Mouse (Mus musculus) lung, embryonic 14.5 days (tissue): ENCODE results near the gene Nupl1. TPM values are rescaled to one million over a fixed set of nuclear protein-coding genes. Genes with fewer than 3 reads are reported as not detected.

Experiments used
- ATAC-seq: fragments of 200-750 bp; cut with Nextera tagmentation; 2 replicates; pipeline ENCODE4 v1.8.0; 2017; ENCODE audit warnings: mild to moderate bottlenecking, moderate TSS enrichment, moderate library complexity; ENCODE audit not compliant: insufficient read depth
- DNase-seq: peaks from one replicate; pipeline ENCODE4 v3.0.0-alpha.2; 2015
- H3K27ac ChIP-seq: fragments of 300-500 bp; sonication (generic); 2 replicates; pipeline ENCODE4 v1.5.1; 2014; ENCODE audit warnings: low read depth, mild to moderate bottlenecking, moderate library complexity
- H3K27me3 ChIP-seq: fragments of 300-500 bp; sonication (generic); 2 replicates; pipeline ENCODE4 v1.6.1; 2014; ENCODE audit warnings: low read length, control low read depth; ENCODE audit not compliant: insufficient read depth
- H3K36me3 ChIP-seq: fragments of 300-500 bp; sonication (generic); 2 replicates; pipeline ENCODE4 v1.6.1; 2014; ENCODE audit warnings: control low read depth; ENCODE audit not compliant: insufficient read depth
- H3K4me1 ChIP-seq: fragments of 300-500 bp; sonication (generic); 2 replicates; pipeline ENCODE4 v1.6.1; 2014; ENCODE audit warnings: antibody characterized with exemption, control low read depth; ENCODE audit not compliant: insufficient read depth
- H3K4me2 ChIP-seq: fragments of 300-500 bp; sonication (generic); 2 replicates; pipeline ENCODE4 v1.6.1; 2014; ENCODE audit warnings: mild to moderate bottlenecking
- H3K4me3 ChIP-seq: fragments of 300-500 bp; sonication (generic); 2 replicates; pipeline ENCODE4 v1.5.1; 2014; ENCODE audit warnings: low read depth, low read length
- H3K9ac ChIP-seq: fragments of 300-500 bp; sonication (generic); 2 replicates; pipeline ENCODE4 v1.6.1; 2014
- H3K9me3 ChIP-seq: fragments of 300-500 bp; sonication (generic); 2 replicates; pipeline ENCODE4 v1.6.1; 2016; ENCODE audit warnings: low read depth, low read length, control low read depth
- CTCF ChIP-seq: IDR thresholded peaks from 2 replicates; pipeline ENCODE4 v1.5.1; 2016; ENCODE audit warnings: antibody characterized with exemption, low read depth
- WGBS: fragments of 180-500 bp; shearing (Covaris S2); extraction: QIAGEN DNeasy Blood & Tissue Kit; methylation state at CpG from one replicate; pipeline ENCODE4 v1.1.7; 2014; 5-methylcytosine and 5-hydroxymethylcytosine counted together
- polyA plus RNA-seq: library from polyadenylated mRNA; unstranded; fragments of >200 nt; fragmentation: Nextera tagmentation; extraction: Ambion mirVana; gene quantifications from 2 replicates; pipeline ENCODE4 v1.2.1, GENCODE M21; 2014

Nupl1 gene
- polyA plus RNA-seq, 1 experiment from 2014 or later: not detected

DNA sequence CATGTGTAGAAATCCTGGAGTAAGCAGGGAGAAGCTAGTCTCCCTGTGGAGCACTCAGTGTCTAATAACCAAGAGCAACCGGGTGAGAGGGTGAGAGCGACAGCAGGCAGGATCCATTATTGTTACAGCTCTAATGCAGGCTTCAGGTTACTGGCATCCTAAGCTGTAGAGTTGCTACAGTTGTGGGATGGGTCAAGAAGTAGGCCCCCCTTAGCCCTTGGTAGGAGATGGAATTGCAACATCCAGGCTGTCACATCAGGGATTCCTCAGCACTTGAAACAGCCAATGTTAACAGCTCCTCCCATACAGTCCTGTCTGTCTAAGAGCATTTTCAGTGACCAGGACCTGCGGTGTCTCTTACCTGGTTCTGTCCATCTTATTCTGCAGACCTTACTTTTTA is 5.1 kb upstream of the Nupl1 start:
- Histone ChIP-seq H3K4me3 (no peak overlapping the region), H3K36me3 (no peaks in the 10 kb centered on the region), H3K27ac (no peak overlapping the region), H3K9me3 (no peaks in the 10 kb centered on the region), H3K4me1 (peaks cover 2% of the 10 kb centered on the region; the same call in 1 of the 2 replicates), H3K27me3 (no peaks in the 10 kb centered on the region), H3K9ac (no peak overlapping the region), H3K4me2 (no peak overlapping the region)
- peak; percentile 20; the same call in 1 of the 2 replicates for TF ChIP-seq CTCF
- DNase-seq: peak; percentile 34
- 20% methylated on average over 3 of the region's 3 CpGs for WGBS
- ATAC-seq: no peak

DNA sequence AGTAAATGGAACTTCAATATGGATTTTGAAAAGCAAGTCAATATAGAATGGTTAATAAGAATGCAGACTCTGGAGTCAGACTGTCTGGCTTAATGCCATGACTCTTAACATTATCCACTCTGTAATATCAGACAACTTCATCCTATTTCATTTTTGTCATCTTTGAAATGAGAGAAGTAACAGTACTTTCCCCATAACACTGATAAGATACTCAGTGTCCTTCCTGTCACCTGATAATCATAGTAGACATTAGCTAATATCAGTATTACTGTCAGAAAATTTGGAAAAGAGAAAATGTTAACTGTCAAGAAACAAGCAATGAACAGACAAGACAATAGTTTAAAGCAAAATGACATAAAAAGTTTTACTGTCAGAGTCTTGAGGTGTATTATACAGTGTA is 3.5 kb upstream of the Nupl1 start:
- H3K9ac ChIP-seq: no peak overlapping the region
- no peak overlapping the region for H3K4me3 ChIP-seq
- peaks cover 2% of the 10 kb centered on the region; the same call in 1 of the 2 replicates for H3K4me1 ChIP-seq
- H3K36me3 ChIP-seq: no peaks in the 10 kb centered on the region
- no peaks in the 10 kb centered on the region for H3K9me3 ChIP-seq
- H3K4me2 ChIP-seq: no peak overlapping the region
- TF ChIP-seq CTCF: no peak
- no peak overlapping the region for H3K27ac ChIP-seq
- ATAC-seq (no peak), DNase-seq (no peak)
- no peaks in the 10 kb centered on the region for H3K27me3 ChIP-seq

DNA sequence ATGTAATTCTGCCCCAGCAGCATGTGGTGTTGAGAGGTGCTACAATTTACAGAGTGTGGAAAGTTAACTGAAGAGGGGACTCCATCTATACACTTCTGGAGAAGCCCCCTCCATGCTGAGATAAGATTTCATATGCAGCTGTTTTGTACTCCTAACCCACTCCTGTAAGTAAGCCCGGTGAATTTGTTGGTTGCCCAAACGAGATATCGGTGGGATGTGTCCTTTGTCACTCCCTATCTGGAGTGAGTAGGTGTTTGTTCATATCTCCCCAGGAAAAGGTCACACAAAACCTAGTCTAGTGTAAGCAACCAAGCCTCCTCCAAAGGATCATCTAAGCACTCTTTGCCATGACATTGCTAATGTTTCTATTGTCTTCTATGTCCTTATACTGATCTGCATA is 2.2 kb upstream of the Nupl1 start:
- DNase-seq: no peak
- H3K4me1 ChIP-seq: peaks cover 2% of the 10 kb centered on the region; the same call in 1 of the 2 replicates
- no peak for ATAC-seq
- no peaks in the 10 kb centered on the region for H3K27me3 ChIP-seq
- TF ChIP-seq CTCF: no peak
- H3K9me3 ChIP-seq: no peaks in the 10 kb centered on the region
- H3K9ac ChIP-seq: no peak overlapping the region
- no peak overlapping the region for H3K4me3 ChIP-seq
- H3K4me2 ChIP-seq: no peak overlapping the region
- WGBS: 78% methylated on average over 3 of the region's 3 CpGs
- H3K27ac ChIP-seq: no peak overlapping the region
- no peaks in the 10 kb centered on the region for H3K36me3 ChIP-seq

DNA sequence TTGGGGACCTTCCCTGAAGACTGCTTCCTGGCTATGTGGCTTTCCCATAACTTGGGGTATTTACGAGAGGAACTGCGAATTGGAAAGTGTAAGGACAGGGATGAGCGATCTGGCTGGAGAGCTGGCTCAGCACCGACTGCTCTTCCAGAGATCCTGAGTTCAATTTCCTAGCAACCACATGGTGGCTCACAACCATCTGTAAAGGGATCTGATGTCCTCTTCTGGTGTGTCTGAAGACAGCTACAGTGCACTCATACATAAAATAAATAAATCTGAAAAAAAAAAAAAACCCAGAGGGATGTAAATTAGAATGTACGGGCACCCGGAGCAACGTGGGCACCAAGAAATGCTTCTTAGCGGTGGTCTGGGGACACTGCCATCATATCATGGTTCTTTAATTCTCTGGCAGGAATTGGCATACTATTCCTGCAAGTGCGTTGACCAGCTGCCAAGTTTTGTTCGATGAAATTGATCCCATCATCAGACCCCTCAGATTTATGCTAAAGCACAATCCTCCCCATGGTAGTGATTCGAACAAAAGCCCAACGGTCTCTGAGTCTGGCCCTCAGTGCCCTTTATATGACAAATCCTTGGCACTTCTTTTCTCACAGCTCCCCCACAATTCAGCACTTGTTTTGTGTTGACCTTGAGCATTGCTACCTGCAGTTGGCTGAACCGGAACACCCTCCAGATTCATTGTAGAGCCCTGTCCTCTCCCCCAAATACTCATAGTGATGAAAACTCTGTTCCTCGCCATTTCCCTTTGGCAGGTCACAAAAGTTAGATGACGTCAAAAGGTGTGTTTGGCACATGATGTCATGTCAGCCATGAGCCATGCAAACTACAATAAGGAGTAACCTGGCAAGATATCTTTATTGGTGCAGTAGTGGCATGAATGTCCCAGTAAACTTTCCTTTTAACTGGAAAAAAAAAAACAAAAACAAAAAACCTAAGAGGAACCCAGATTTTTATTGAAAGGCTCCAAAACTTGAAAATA is 1.1 kb upstream of the Nupl1 start:
- TF ChIP-seq CTCF: 0 out of 2 replicates have a peak, but pooled peaks have one; percentile 9
- Histone ChIP-seq H3K9ac (peak overlapping the region; percentile 76), H3K27ac (peak overlapping the region; percentile 94), H3K4me1 (peaks cover 2% of the 10 kb centered on the region; the same call in 1 of the 2 replicates), H3K36me3 (no peaks in the 10 kb centered on the region), H3K4me3 (peak overlapping the region; percentile 95), H3K9me3 (no peaks in the 10 kb centered on the region), H3K4me2 (peak overlapping the region; percentile 86), H3K27me3 (no peaks in the 10 kb centered on the region)
- 17% methylated on average over 15 of the region's 15 CpGs for WGBS
- no peak; the same call in 1 of the 2 replicates for ATAC-seq
- DNase-seq: peak; percentile 20

DNA sequence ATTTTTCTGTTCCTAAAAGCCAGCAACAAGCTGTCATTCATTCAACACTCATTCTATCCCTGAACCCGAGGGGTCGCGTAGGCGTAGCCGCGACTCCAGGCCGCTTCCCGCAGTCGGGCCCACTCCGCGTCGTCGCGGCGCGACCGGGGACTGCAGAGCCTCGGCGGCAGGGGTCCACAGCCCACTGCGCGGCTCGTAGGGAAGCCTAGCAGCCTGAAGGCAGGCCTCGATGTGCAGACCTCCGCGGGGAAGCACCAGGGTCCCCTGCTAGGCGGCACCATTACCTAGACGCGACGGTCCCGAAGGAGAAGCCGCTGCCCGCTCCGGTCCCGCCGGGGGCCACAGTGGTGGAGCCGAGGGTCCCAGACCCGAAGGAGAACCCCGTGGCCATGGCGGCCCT is 352 bp downstream of the Nupl1 start:
- under 1% methylated on average over 39 of the region's 39 CpGs for WGBS
- H3K36me3 ChIP-seq: no peaks in the 10 kb centered on the region
- DNase-seq: peak; percentile 72

DNA sequence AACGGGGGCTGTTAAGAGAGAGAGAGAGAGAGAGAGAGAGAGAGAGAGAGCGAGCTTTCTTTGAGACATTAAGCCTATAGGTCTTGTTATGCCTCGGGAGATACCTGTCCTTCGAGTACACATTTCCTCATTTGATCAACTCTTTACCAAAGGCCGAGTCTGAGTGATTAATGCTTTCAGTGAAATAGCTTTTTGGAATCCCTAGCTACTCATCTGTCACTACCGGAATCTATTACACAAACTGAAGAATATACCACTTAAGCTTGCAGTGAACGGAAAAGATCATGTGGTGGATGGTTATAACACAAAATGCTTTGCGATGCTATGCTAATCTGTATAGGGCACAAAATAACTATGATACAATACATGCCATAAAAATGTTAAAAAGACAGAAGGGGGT is 865 bp downstream of the Nupl1 start:
- peak overlapping the region; percentile 95 for H3K9ac ChIP-seq
- H3K27me3 ChIP-seq: no peaks in the 10 kb centered on the region
- no peak overlapping the region for H3K27ac ChIP-seq
- no peak for TF ChIP-seq CTCF
- H3K4me2 ChIP-seq: peak overlapping the region; percentile 71
- 9% methylated on average over 8 of the region's 8 CpGs for WGBS
- ATAC-seq: no peak
- peak overlapping the region; percentile 95 for H3K4me3 ChIP-seq
- peaks cover 2% of the 10 kb centered on the region; the same call in 1 of the 2 replicates for H3K4me1 ChIP-seq
- DNase-seq: no peak
- H3K36me3 ChIP-seq: peaks cover 1% of the 10 kb centered on the region; the same call in 1 of the 2 replicates
- no peaks in the 10 kb centered on the region for H3K9me3 ChIP-seq

More for the DNA sequence above, 352 bp downstream of the Nupl1 start:
- Histone ChIP-seq H3K4me3 (peak overlapping the region; percentile 95), H3K9me3 (no peaks in the 10 kb centered on the region), H3K9ac (peak overlapping the region; percentile 95), H3K4me2 (peak overlapping the region; percentile 71), H3K27ac (peak overlapping the region; percentile 94), H3K27me3 (no peaks in the 10 kb centered on the region), H3K4me1 (peaks cover 2% of the 10 kb centered on the region; the same call in 1 of the 2 replicates)
- peak; percentile 66 for ATAC-seq
- 0 out of 2 replicates have a peak, but pooled peaks have one; percentile 8 for TF ChIP-seq CTCF

DNA sequence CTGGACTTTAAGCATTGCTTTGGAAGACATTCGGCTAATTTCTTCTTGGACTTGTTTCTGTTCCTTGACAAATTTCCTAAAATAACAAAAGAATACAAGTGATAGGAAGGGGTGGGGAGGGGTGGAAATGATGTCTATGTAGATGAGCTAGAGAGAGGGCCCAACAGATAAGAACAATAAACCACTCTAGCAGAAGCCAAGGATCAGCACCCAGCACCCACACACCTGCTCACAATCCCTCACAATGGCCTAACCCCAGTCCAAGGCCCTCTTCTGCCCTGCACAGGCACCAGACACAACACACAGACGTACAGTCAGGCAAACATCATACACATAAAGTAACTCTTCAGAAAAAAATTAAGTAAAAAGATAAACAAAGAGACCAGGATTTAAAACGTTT is 12.7 kb downstream of the Nupl1 start:
- no peak overlapping the region for H3K4me3 ChIP-seq
- no peaks in the 10 kb centered on the region for H3K9me3 ChIP-seq
- DNase-seq (no peak), ATAC-seq (no peak)
- TF ChIP-seq CTCF: no peak
- no peaks in the 10 kb centered on the region for H3K4me1 ChIP-seq
- H3K27me3 ChIP-seq: no peaks in the 10 kb centered on the region
- no peak overlapping the region for H3K27ac ChIP-seq
- peaks cover 57% of the 10 kb centered on the region for H3K36me3 ChIP-seq
- H3K9ac ChIP-seq: no peak overlapping the region
- WGBS: 75% methylated on average over 3 of the region's 3 CpGs
- no peak overlapping the region for H3K4me2 ChIP-seq
